Mouse (Mus musculus) stomach, postnatal 0 days (tissue): ENCODE measurements around the gene Mrpl24. TPM values are rescaled to one million over a fixed set of nuclear protein-coding genes. Genes with fewer than 3 reads are reported as not detected.
A peak's percentile ranks its signal among the peaks of the same experiment; 100 is the strongest.

Experiments used
- ATAC-seq: fragments of 200-750 bp; cut with Nextera tagmentation; 2 replicates; pipeline ENCODE4 v1.8.0; 2017; ENCODE audit not compliant: low FRiP score, low TSS enrichment
- DNase-seq: peaks from one replicate; pipeline ENCODE4 v3.0.0-alpha.2; 2016; ENCODE audit warnings: low spot score
- H3K27ac ChIP-seq: fragments of 300-500 bp; sonication (generic); replicated peaks from 2 replicates; pipeline ENCODE4 v1.5.1; 2014; ENCODE audit warnings: mild to moderate bottlenecking, control low read depth
- H3K27me3 ChIP-seq: fragments of 300-500 bp; sonication (generic); 2 replicates; pipeline ENCODE4 v1.6.1; 2014; ENCODE audit warnings: low read length; ENCODE audit not compliant: control insufficient read depth, insufficient read depth
- H3K36me3 ChIP-seq: fragments of 300-500 bp; sonication (generic); 2 replicates; pipeline ENCODE4 v1.6.1; 2014; ENCODE audit warnings: low read length, mixed read lengths; ENCODE audit not compliant: control insufficient read depth, insufficient read depth
- H3K4me1 ChIP-seq: fragments of 300-500 bp; sonication (generic); replicated peaks from 2 replicates; pipeline ENCODE4 v1.6.1; 2014; ENCODE audit warnings: antibody characterized with exemption; ENCODE audit not compliant: control insufficient read depth, insufficient read depth
- H3K4me2 ChIP-seq: fragments of 300-500 bp; sonication (generic); replicated peaks from 2 replicates; pipeline ENCODE4 v1.6.1; 2014; ENCODE audit warnings: low read depth, mild to moderate bottlenecking, control low read depth, moderate library complexity
- H3K4me3 ChIP-seq: fragments of 300-500 bp; sonication (generic); 2 replicates; pipeline ENCODE4 v1.5.1; 2014; ENCODE audit warnings: low read depth, low read length, control low read depth
- H3K9ac ChIP-seq: fragments of 300-500 bp; sonication (generic); 2 replicates; pipeline ENCODE4 v1.6.1; 2014; ENCODE audit warnings: mild to moderate bottlenecking, low read length, control low read depth, mixed read lengths
- H3K9me3 ChIP-seq: fragments of 300-500 bp; sonication (generic); 2 replicates; pipeline ENCODE4 v1.6.1; 2016; ENCODE audit warnings: low read length; ENCODE audit not compliant: control insufficient read depth
- CTCF ChIP-seq: IDR thresholded peaks from 2 replicates; pipeline ENCODE4 v1.5.1; 2016; ENCODE audit warnings: antibody characterized with exemption, low read depth, mild to moderate bottlenecking, moderate library complexity
- EP300 ChIP-seq: optimal IDR thresholded peaks from 2 replicates; pipeline ENCODE3; 2016; ENCODE audit warnings: antibody characterized with exemption
- WGBS: fragments of 180-500 bp; shearing (Covaris S2); extraction: QIAGEN DNeasy Blood & Tissue Kit; methylation state at CpG from one replicate; pipeline ENCODE4 v1.1.7; 2014; 5-methylcytosine and 5-hydroxymethylcytosine counted together
- polyA plus RNA-seq: library from polyadenylated mRNA; unstranded; fragments of >200 nt; fragmentation: Nextera tagmentation; extraction: Ambion mirVana; gene quantifications from 2 replicates; pipeline ENCODE4 v1.2.1, GENCODE M21; 2015

Gene Mrpl24
- polyA plus RNA-seq, 1 experiment from 2014 or later: 61.4 TPM

- Histone ChIP-seq H3K9ac (0 out of 2 replicates have a peak overlapping the region, but pooled peaks have one; percentile 31), H3K4me1 (peaks cover 3% of the 10 kb centered on the region)
- 14% methylated on average over 26 of the region's 26 CpGs for WGBS
Observed at GRCm38 (mm10) chr3:87947056-87947810, 27.9 kb downstream of the Mrpl24 start.

DNA sequence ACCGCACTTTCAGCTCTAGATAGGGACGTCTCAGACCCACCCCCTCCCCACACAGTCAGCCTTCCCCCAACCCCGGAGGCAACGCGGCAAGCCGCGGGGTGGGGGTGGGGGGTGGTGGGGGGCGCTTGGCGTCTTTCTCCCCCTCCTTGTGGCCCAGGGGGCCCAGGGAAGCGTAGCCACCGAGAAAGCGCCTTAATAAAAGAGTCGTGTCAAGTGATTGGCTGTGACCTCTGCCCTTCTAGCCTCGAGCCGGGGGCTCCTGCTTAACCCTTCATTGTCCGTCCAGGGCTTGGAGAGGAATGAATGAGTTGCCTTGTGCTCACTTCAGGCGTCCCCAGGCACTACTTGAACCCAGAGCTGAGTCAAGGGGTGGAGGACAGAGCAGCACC lies 28.5 kb downstream of the Mrpl24 start:
- H3K9me3 ChIP-seq: no peaks in the 10 kb centered on the region
- H3K27me3 ChIP-seq: no peaks in the 10 kb centered on the region
- peak overlapping the region; percentile 22 for H3K4me3 ChIP-seq
- H3K9ac ChIP-seq: 0 out of 2 replicates have a peak overlapping the region, but pooled peaks have one; percentile 31
- 2% methylated on average over 16 of the region's 17 CpGs for WGBS
- DNase-seq (no peak), ATAC-seq (no peak)
- no peaks in the 10 kb centered on the region for H3K36me3 ChIP-seq
- H3K4me1 ChIP-seq: peaks cover 3% of the 10 kb centered on the region
- no peak overlapping the region for H3K27ac ChIP-seq
- H3K4me2 ChIP-seq: peak overlapping the region; percentile 50
- TF ChIP-seq EP300: no peak
- TF ChIP-seq CTCF: no peak

More at GRCm38 (mm10) chr3:87947056-87947810, 27.9 kb downstream of the Mrpl24 start:
- no peak for DNase-seq
- H3K4me3 ChIP-seq: peak overlapping the region; percentile 22
- H3K27ac ChIP-seq: no peak overlapping the region
- H3K36me3 ChIP-seq: 0 out of 2 replicates have a peak, but pooled peaks cover 3% of the 10 kb centered on the region
- no peak for ATAC-seq
- H3K9me3 ChIP-seq: no peaks in the 10 kb centered on the region
- TF ChIP-seq CTCF (no peak), EP300 (no peak)
- H3K27me3 ChIP-seq: no peaks in the 10 kb centered on the region
- peak overlapping the region; percentile 50 for H3K4me2 ChIP-seq

DNA sequence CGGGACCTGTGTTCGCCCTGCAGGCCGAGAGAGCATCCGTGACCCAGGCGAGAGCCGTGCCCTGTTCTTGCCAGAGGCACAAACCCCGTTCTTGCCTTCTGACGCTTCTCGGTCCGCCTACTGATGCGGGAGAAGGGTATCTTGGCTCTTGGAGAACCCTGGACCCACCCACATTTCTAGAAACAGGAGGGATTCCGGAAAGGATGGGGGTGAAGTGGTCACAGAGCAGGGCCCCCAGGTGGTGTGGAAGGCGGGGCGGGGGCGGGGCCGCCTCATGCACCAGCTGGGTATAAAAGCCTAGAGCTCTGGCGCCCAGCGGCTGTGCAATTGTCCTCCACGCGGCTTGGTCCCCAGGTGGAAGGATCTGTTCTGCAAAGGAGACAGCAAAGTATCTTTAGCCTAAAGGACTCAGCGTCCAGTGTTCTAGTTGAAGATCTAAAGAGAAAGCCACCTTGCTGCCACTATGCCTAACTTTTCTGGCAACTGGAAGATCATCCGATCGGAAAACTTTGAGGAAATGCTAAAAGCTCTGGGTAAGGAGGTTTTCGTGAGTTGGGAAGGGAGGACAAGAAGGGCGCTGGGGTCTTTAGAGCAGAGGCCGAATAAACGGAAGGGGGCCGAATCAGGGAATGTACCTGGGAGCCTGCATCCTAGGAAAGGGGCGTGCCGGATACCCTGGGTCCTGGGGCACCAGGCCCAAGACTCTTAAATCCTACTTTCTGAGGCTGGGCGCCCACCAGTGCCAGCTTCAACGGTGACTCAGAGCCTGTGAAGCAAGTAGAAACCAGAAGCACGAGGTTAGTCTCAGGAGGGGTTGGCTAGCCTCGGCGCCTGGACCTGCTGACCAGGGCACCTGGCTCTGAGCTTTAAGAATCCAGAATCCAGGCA lies 29.3 kb downstream of the Mrpl24 start, which contains the start of gene Crabp2:
Crabp2 (plus strand) TSS at position 289 of the 888 bp plus-strand sequence.
- H3K27ac ChIP-seq: no peak within 1 kb of the TSS
- TF ChIP-seq CTCF: no peak
- TF ChIP-seq EP300: no peak
- peaks cover 3% of the 10 kb centered on the region for H3K4me1 ChIP-seq
- H3K9ac ChIP-seq: 0 out of 2 replicates have a peak within 1 kb of the TSS, but pooled peaks have one; percentile 31
- no peaks in the 10 kb centered on the region for H3K27me3 ChIP-seq
- ATAC-seq: no peak
- H3K36me3 ChIP-seq: no peaks in the 10 kb centered on the region
- WGBS: 9% methylated on average over 35 of the region's 35 CpGs
- H3K9me3 ChIP-seq: no peaks in the 10 kb centered on the region
- DNase-seq: peak; percentile 31
- H3K4me2 ChIP-seq: peak within 1 kb of the TSS; percentile 50
- peak within 1 kb of the TSS; percentile 22 for H3K4me3 ChIP-seq

DNA sequence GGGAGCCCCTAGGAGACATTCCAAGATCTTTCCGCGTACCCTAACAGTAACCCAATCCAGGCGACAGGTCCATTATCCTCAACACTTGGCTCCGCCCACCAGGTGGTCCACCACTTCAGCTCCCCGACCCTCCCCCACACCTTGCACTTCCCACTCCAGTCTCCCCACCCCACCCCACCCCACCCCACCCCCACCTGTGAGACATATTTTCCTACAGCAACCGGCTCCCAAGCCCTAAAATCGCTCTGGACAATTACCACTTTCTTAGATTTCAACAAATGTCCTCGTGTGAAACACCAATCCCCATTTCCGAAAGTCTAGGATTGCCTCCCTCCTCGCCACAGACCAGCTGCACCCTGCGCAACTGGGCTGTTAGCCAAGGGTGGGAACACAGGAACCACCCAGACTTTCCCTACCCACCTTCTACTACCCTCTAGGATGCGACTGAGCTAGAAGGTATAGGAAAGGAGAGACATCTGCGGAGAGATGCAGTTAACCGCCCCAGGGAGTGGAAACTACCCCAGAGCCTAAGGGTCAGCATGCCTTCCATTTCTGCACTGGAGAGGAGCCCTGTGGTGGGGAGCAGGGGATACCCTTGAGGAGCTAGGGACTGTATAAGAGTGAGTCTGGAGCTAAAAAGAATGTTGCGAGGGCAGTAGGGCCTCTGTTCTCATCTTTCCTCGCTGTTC lies 30.1 kb downstream of the Mrpl24 start:
- no peak for DNase-seq
- Histone ChIP-seq H3K36me3 (no peaks in the 10 kb centered on the region), H3K4me1 (peaks cover 3% of the 10 kb centered on the region), H3K4me3 (no peak overlapping the region), H3K9ac (no peak overlapping the region), H3K4me2 (no peak overlapping the region; the same call in 1 of the 2 replicates), H3K9me3 (no peaks in the 10 kb centered on the region), H3K27me3 (no peaks in the 10 kb centered on the region), H3K27ac (no peak overlapping the region)
- no peak for ATAC-seq
- no peak for TF ChIP-seq EP300
- TF ChIP-seq CTCF: no peak
- 33% methylated on average over 14 of the region's 16 CpGs for WGBS

DNA sequence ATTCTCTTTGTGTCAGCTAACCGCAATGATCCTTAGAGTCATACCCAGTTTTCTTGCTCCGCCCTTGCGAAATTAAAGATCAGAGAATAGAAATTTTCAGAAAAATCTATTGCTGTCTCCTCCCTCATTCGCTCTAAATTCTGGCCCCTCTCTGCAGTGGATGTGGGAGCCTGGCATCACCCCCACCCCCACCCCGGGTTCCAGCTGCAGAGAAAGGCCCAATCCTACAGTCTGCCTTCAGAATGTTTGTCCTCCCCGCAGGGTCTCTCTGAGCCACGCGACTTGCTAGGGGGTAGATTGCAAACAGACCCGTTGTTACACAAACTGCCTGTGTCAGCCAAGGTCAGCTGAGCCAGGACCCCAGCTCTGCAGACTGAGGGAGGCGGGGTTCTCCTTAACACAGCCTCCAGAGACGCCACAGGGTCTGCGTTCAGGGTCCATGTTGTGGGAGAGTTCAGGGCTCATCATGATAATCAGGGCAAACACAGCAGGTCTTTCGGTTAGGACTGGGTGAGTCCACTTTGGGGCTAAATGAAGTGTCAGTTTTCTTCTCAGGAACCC lies 30.7 kb downstream of the Mrpl24 start:
- no peaks in the 10 kb centered on the region; the same call in none of the 2 replicates for H3K4me1 ChIP-seq
- H3K27ac ChIP-seq: no peak overlapping the region
- DNase-seq (no peak), ATAC-seq (no peak)
- H3K4me2 ChIP-seq: no peak overlapping the region
- no peaks in the 10 kb centered on the region for H3K36me3 ChIP-seq
- 38% methylated on average over 13 of the region's 13 CpGs for WGBS
- no peaks in the 10 kb centered on the region for H3K27me3 ChIP-seq
- no peak for TF ChIP-seq EP300
- no peak for TF ChIP-seq CTCF
- H3K9me3 ChIP-seq: no peaks in the 10 kb centered on the region
- no peak overlapping the region for H3K4me3 ChIP-seq
- no peak overlapping the region for H3K9ac ChIP-seq
